Mouse (Mus musculus): Measurements from ENCODE around the gene Tma7.

The Tma7 gene

GRCm38 (mm10) chr9:109060898-109061295 is 21.5 kb downstream of the Tma7 start:
- no peak for DNase-seq

- peak in 1 of 2 experiments; percentile 13 for DNase-seq
Observed at GRCm38 (mm10) chr9:109060184-109060897, 22.0 kb downstream of the Tma7 start.

DNA sequence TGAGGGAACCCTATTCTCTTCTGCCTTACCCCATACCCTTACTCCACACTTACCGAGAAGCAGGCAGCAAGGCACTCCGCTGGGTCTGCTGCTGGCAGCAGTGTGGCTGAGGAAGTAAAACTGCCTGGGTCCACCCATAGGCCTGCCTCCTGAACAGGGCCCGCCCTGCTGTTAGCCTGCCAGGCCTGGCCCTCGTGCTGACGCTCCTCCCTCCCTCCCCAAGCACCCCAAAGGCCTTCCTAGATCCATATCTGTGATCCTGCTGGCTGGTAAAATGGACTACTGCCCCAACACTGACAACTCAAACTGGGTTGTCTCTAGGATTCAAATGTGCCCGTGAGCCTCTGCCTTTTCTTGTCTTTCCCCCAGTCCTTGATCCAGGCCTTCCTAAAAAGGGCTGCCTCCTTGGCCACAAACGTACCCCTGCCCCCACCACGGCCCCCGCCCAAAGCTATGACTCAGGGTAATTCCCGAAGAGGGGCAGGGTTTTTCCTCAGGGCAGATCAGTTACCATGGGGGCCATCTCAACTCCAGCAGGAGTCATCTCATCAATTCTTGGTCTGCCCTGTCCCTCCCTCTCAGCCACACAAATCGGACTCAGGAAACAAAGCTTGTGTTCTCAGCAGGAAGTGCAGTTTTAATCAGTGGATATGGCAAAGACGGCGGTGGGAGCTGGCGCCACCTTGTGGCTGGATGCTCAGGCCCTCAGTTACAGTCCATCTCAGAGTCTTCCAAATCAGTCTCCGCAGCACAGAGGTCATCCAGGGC is 23.1 kb downstream of the Tma7 start, which contains the start of gene Trex1:
Gene Trex1 (minus strand): TSS at position 599 of the 768 bp plus-strand sequence.
- peak; percentile 93 to 94 for DNase-seq

- DNase-seq: no peak
Observed at GRCm38 (mm10) chr9:109058006-109058765, 24.2 kb downstream of the Tma7 start.

- DNase-seq: no peak
Observed at GRCm38 (mm10) chr9:109057543-109057942, 24.8 kb downstream of the Tma7 start.

- no peak for DNase-seq
Observed at GRCm38 (mm10) chr9:109056916-109057315, 25.5 kb downstream of the Tma7 start.

GRCm38 (mm10) chr9:109056081-109056690 is 26.2 kb downstream of the Tma7 start:
- no peak for DNase-seq

- DNase-seq: no peak
Observed at GRCm38 (mm10) chr9:109055271-109056030, 26.9 kb downstream of the Tma7 start.

DNA sequence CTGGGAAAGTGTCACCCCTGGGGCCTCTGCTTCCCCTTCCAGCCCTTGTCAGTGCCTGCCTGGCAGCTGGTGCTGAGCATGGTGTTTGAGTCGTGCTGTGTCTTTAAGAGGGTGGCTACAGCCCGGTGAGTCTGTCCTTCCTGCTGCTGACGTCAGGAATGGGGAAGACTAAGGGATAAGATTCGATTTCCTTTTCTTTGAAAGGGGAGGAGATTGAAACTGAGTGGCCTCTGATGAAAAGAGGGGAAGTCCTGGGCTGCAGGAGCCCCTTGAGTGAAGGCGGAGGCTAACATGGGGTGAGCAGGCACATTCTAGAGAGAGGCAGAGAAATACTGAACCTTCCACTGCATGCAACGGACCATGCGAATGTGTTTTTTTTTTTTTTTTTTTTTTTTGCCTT is 27.7 kb downstream of the Tma7 start:
- peak; percentile 64 to 76 for DNase-seq

GRCm38 (mm10) chr9:109053851-109054250 is 28.5 kb downstream of the Tma7 start:
- no peak for DNase-seq

DNA sequence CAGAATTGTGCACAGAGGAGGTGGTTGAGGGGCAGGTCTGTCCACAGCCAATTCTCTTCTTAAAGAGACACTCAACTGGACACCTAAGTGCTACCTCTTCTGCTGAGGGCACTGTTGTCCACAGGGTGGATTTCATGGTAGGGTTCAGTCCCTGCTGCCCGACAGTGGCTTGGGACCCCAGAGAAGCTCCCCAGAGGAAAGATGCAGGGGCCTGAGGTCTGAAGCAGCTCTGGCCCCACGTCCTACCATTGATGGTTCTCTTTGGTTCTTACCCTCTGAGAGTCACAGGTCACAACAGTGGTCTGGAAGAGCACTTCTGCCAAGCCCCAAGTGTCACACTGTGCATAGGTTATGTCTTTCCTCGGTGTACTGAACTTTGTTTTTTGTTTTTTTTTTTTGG is 29.0 kb downstream of the Tma7 start:
- DNase-seq: no peak

DNA sequence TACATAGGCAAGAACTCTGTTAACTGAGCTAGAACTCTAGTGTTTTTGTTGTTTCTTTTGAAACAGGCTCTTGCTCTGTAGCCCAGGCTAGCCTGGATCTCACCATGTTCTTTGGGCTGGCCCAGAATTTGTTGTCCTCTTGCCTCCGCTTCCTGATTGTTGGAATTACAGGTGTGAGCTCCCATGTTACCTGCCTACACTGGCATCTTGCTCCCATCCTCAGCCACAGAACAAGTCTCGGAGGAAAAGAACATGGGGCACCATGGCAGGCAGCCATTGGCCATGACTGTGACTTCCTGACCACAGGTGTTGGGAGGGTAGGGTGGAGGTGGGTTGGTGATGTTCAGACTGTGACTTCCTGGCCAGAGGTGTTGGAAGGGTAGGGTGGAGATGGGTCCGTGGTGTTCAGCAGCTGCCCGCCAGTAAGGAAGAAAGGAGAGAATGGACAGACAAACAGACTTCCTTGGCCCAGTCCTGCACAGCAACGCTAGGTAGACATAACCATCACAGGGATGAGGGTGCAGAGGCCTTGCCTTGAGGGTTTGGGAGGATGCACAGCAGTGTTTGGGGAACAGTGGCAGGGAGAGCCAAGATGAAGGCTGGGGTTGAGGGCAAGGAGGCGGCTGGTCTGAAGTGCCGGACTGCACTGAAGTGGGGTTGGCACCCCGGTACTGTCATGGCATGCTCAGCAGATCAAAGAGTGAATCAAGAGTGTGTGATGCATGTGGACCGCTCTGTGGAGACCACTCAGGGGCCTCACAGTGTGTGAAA is 29.7 kb downstream of the Tma7 start:
- no peak for DNase-seq

GRCm38 (mm10) chr9:109051651-109052489 is 30.5 kb downstream of the Tma7 start:
- no peak for DNase-seq

DNA sequence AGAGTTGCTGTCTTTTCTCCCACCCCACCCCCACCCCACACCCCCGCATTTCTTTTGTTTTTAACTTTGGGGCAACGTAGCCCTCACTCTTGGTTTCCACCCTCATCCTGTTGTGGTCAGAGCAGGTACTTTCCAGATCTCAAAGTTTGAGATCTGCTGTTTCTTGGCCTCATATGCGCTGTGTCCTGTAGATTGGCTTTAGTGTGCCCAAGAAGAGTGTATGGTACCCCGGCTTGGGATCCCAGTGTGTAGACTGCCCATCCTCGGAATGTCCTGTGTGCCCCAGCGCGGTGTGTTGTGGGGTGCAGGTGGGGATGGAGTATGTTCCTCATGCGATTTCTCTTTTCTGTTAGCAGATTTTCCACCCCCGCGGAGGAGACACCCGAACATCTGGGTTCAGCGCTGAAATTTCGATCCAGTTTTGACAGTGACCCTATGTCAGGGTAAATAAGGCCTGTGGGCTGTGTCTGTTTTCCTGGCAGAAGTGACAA is 31.3 kb downstream of the Tma7 start:
- DNase-seq: no peak

DNA sequence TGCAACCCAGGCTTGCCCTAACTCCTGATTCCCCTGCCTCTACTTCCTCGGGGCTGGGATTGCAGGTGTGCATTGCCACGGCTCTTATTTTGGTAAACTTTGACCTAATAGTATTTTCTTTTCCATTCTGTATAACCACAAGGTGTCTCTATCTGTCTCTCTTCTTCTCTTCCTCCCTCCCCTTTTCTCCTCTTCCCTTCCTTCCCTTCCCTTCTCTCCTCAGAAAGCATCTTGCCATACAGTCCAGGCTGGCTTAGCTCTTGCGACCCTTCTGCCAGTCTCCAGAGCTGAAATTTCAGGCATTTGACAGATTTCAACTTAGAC is 31.8 kb downstream of the Tma7 start:
- DNase-seq: no peak

DNA sequence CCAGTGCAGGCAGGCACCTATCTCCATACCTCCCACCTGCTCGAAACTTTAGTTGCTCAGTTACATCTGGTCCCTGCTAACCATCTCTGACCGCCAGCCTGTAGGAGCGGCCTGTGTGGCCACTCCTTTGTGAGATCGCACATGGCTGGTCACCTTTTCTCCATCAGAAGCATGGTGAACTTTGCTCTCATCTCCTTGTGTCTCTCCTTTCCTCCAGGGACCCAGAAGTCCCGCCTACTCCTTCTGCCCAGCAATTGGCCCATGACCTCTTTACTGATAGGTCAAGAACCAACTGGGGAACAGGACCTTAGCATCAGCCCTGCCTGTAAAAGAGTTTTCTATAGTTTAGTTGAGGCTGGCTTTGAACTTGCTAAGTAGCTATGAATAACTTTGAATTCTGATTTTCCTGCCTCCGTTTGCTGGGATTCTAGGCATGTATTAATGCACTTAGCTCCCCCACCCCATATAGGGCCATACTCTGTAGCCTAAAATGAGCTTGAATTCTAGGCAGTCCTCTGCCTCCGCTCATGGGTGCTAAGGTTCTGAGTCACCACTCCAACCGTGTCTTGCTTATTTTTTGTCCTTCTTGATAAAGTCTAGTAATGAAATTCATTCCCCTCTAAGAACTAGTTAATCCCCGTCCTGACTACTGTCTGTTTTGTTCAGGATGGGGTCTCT is 32.3 kb downstream of the Tma7 start:
- DNase-seq: no peak

GRCm38 (mm10) chr9:109049316-109049715 is 33.1 kb downstream of the Tma7 start:
- DNase-seq: no peak

DNA sequence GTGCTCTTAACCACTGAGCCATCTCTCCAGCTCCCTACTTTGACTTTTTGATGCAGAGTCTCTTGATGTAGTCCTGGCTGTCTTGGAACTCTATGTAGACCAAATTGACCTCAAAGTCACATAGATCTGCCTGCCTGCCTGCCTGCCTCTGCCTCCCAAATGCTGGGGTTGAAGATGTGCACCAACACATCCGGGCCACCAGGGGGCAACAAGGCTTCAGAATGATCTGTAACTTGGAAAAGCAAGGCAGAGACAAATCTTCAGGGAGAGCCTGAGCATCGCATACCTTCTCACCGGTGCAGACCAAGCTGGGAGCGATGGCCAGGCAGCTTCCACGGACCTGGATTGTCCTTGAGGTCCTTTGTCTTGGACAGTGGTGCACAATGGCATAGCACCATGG is 36.1 kb downstream of the Tma7 start:
- peak; percentile 68 to 77 for DNase-seq

DNA sequence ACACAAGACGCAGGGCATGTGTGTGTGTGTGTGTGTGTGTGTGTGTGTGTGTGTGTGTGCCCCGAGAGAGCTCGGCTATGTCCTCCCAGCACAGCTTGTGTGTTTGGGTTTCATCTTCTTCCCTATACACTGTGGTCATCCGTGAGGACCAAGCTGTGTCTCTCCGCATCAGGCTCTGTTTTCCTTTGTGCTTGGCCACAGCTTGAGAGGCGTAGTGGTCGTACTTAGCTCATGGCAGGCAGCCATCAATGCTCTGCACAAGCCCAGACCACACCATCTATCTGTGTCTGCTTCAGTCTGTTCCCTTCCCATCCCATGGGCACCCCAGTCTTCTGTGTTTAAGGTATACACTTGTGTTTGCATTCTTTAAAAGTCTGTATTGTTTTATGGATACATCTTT is 41.0 kb downstream of the Tma7 start:
- DNase-seq: no peak

DNA sequence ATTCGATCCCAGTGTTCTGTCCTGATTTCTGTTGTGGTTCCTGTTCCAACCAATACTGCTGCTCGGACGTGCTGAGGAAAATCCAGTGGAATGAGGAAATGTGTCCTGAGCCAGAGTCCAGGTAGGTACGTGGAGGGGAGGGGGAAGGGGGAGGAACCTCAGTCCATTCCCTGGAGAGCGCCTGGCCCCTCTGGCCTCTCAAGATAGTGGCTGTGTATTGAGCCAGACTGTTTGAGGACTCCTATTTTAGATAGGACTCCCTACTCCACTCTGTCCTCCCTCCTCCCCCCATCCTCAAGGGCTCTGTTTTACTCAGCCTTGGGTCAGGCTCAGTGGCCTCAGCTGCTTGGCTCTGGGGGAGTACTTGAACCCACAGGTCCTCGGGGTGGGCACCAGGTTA is 41.5 kb downstream of the Tma7 start:
- DNase-seq: peak in 1 of 2 experiments; percentile 46

Data from kidney, postnatal 4 days (tissue).